In the genomic region with DNA sequence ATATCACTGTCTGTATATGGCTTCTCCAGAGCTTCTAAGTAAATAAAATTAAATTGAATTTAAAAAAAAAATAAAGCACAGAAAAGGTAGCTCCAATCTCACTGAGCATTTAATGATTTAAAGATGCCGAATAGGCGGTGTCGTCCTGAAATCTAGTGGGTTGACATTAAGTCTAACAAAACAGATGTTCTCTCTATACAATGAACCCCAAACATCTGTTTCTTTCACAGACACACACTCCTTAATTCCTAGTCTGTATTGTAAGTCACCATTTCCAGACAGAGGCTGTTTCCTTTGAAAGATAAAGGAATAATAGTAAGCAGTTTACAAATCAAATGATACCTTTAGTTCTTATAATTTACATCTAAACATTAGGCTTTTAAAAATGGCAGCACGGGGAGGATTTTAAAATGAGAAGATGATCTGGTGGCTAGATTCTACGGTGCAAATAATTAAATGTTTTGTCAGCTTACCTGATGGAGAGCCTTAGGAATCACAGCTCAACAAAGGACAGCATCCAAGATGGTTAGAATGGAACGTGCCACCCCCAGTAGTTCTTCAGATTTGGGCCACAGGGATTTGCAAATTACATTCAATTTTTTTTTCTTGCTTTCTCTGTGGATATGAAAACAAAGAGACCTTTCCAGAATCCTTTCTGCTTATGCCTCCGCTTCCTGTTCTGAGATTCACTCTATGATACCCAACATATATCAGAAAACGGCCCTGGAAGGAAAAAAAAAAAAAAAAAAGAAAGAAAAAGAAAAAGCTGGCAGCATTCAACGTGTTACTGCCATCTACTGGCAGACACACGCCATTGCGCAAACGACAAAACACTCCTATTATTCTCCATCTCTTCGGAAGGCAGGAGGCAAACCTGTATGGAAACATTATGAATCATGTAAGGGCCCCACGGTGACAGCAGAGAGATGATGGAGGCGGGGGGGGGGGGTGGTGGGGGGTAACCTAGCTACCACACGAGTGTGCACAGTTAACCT, we compare ENCODE assay signal across 8 mouse cellular contexts. TPM values are rescaled to one million over a fixed set of nuclear protein-coding genes. Genes with fewer than 3 reads are reported as not detected.
DNase-seq lines count a peak whose midpoint lies in the region; ATAC-seq and TF ChIP-seq lines count a peak whose summit lies in the region.

A gene (minus strand): TSS at position 835 of the 995 bp plus-strand sequence.

- no peak within 1 kb of the TSS for H3K4me3 ChIP-seq in ES-Bruce4 (ENCODE audit: low read depth, low read length)
- peak within 1 kb of the TSS; percentile 85 for H3K4me3 ChIP-seq in cortical plate, adult 2 months (ENCODE audit: insufficient read depth, low read length)
- H3K4me3 ChIP-seq in heart, embryonic 16.5 days (ENCODE audit: low read length): no peak within 1 kb of the TSS
- H3K4me3 ChIP-seq in neural tube, embryonic 15.5 days (replicated peaks): peak within 1 kb of the TSS; percentile 49

- H3K27ac ChIP-seq in ES-Bruce4 (ENCODE audit: insufficient read depth, low read length): peak within 1 kb of the TSS; percentile 87
- peak within 1 kb of the TSS; percentile 75; the same call in 1 of the 2 replicates for H3K27ac ChIP-seq in cortical plate, adult 2 months (ENCODE audit: insufficient read depth, low read length)
- no peak within 1 kb of the TSS for H3K27ac ChIP-seq in heart, embryonic 16.5 days (ENCODE audit: low read length)
- H3K27ac ChIP-seq in neural tube, embryonic 15.5 days (replicated peaks): peak within 1 kb of the TSS; percentile 89

- H3K9ac ChIP-seq in ES-Bruce4 (ENCODE audit: low read depth, poor library complexity, severe bottlenecking): no peak within 1 kb of the TSS; the same call in 1 of the 2 replicates
- H3K9ac ChIP-seq in heart, embryonic 16.5 days (ENCODE audit: low read length): no peak within 1 kb of the TSS
- H3K9ac ChIP-seq in neural tube, embryonic 15.5 days (replicated peaks): peak within 1 kb of the TSS; percentile 53

- H3K9me3 ChIP-seq in ES-Bruce4 (replicated peaks; ENCODE audit: control insufficient read depth, insufficient read depth, low read length, poor library complexity, severe bottlenecking): no peaks in the 10 kb centered on the region
- H3K9me3 ChIP-seq in heart, embryonic 16.5 days (replicated peaks; ENCODE audit: control insufficient read depth, low read length): no peaks in the 10 kb centered on the region
- H3K9me3 ChIP-seq in neural tube, embryonic 15.5 days (replicated peaks): no peaks in the 10 kb centered on the region

- WGBS in heart, embryonic 16.5 days: 29% methylated on average over 16 of the region's 16 CpGs
- WGBS in neural tube, embryonic 15.5 days: 8% methylated on average over 16 of the region's 16 CpGs

- no peak for TF ChIP-seq EP300 in ES-Bruce4 (IDR thresholded peaks at IDR 0.05; ENCODE audit: insufficient read depth, low read depth, low read length)

- no peaks in the 10 kb centered on the region for H3K36me3 ChIP-seq in ES-Bruce4 (ENCODE audit: control insufficient read depth, insufficient read depth, low read length, poor library complexity, severe bottlenecking)
- H3K36me3 ChIP-seq in heart, embryonic 16.5 days (ENCODE audit: control insufficient read depth, insufficient read depth): no peaks in the 10 kb centered on the region
- H3K36me3 ChIP-seq in neural tube, embryonic 15.5 days: no peaks in the 10 kb centered on the region

- TF ChIP-seq POLR2A in ES-Bruce4 (IDR thresholded peaks at IDR 0.05; ENCODE audit: insufficient read depth, low read length): no peak
- no peak; the same call in 1 of the 2 replicates for TF ChIP-seq POLR2A in cortical plate, adult 2 months (IDR thresholded peaks at IDR 0.05; ENCODE audit: extremely low read depth, insufficient read depth, low read length)

- DNase-seq in 3T3-L1 (ENCODE audit: low read depth, low spot score): peak; percentile 77
- peak; percentile 55 for DNase-seq in kidney, postnatal 14 days
- DNase-seq in lung, adult 18-20 months: peak; percentile 10 to 29
- no peak for DNase-seq in c-Kit-positive CD71-positive TER-119-positive erythroid progenitor cells, embryonic 14.5 days (ENCODE audit: low spot score)

- H3K4me2 ChIP-seq in heart, embryonic 16.5 days (ENCODE audit: low read depth, low read length): peak within 1 kb of the TSS; percentile 32; the same call in 1 of the 2 replicates
- H3K4me2 ChIP-seq in neural tube, embryonic 15.5 days: peak within 1 kb of the TSS; percentile 61

- no peak for ATAC-seq in heart, embryonic 16.5 days (replicated peaks; ENCODE audit: extremely low read depth, insufficient read depth, low FRiP score)
- peak; percentile 69 for ATAC-seq in neural tube, embryonic 15.5 days (ENCODE audit: low FRiP score)

- no peaks in the 10 kb centered on the region for H3K4me1 ChIP-seq in ES-Bruce4 (ENCODE audit: control insufficient read depth, insufficient read depth, low read length)
- H3K4me1 ChIP-seq in cortical plate, adult 2 months (ENCODE audit: control insufficient read depth, insufficient read depth, low read length): peaks cover 10% of the 10 kb centered on the region
- 0 out of 2 replicates have a peak, but pooled peaks cover 2% of the 10 kb centered on the region for H3K4me1 ChIP-seq in heart, embryonic 16.5 days (ENCODE audit: control insufficient read depth, insufficient read depth, low read length)
- peaks cover 20% of the 10 kb centered on the region for H3K4me1 ChIP-seq in neural tube, embryonic 15.5 days

- no peak for TF ChIP-seq CTCF in ES-Bruce4 (IDR thresholded peaks at IDR 0.05; ENCODE audit: low read depth, low read length)
- peak; percentile 89 for TF ChIP-seq CTCF in cortical plate, adult 2 months (IDR thresholded peaks at IDR 0.05; ENCODE audit: extremely low read depth, insufficient read depth, low read length)

- H3K27me3 ChIP-seq in ES-Bruce4 (ENCODE audit: control insufficient read depth, insufficient read depth, low read length, poor library complexity, severe bottlenecking): no peaks in the 10 kb centered on the region
- no peaks in the 10 kb centered on the region for H3K27me3 ChIP-seq in heart, embryonic 16.5 days (ENCODE audit: control insufficient read depth, insufficient read depth, low read length)
- no peaks in the 10 kb centered on the region for H3K27me3 ChIP-seq in neural tube, embryonic 15.5 days (replicated peaks)

RNA-seq across cellular contexts. Expression of the gene that starts here (rescaled TPM):
- 0.55 and 0.61 TPM in 2 replicates for polyA plus RNA-seq in ES-Bruce4 (2011; ENCODE audit: insufficient read depth, insufficient read length, low read depth, missing spikeins)
- polyA plus RNA-seq in cortical plate, adult 2 months (2012; rRNA removed): 12.0 and 12.2 TPM in 2 replicates
- polyA plus RNA-seq in heart, embryonic 16.5 days (2015; fragmentation: Nextera tagmentation; extraction: Ambion mirVana): 0.64 and 0.99 TPM in 2 replicates
- 35.2 and 42.8 TPM in 2 replicates for polyA plus RNA-seq in neural tube, embryonic 15.5 days (2015; fragmentation: Nextera tagmentation; extraction: Ambion mirVana)

Comparison
In these comparisons a context has a peak if more than half of its experiments do, and no peak if none do; other contexts are left out.
1. H3K4me3 ChIP-seq: peak in cortical plate, adult 2 months (single experiment) and neural tube, embryonic 15.5 days (single experiment); none in ES-Bruce4 (single experiment) and heart, embryonic 16.5 days (single experiment).